Mouse (Mus musculus) forebrain, postnatal 0 days (tissue): ENCODE measurements around the gene Ankrd13a. TPM values are rescaled to one million over a fixed set of nuclear protein-coding genes. Genes with fewer than 3 reads are reported as not detected.

Source experiments
- ATAC-seq: fragments of 200-750 bp; cut with Nextera tagmentation; 2 replicates; pipeline ENCODE4 v1.8.0; 2017; ENCODE audit warnings: mild to moderate bottlenecking, moderate library complexity
- DNase-seq: peaks from one replicate; pipeline ENCODE4 v3.0.0-alpha.2; 2015
- H3K27ac ChIP-seq: fragments of 300-500 bp; sonication (generic); 2 replicates; pipeline ENCODE4 v1.5.1; 2014; ENCODE audit warnings: low read depth, mild to moderate bottlenecking, antibody characterized with exemption, low read length, moderate library complexity, mixed read lengths
- H3K27me3 ChIP-seq: fragments of 300-500 bp; sonication (generic); 2 replicates; pipeline ENCODE4 v1.6.1; 2014; ENCODE audit warnings: mild to moderate bottlenecking, low read length, mixed read lengths; ENCODE audit not compliant: insufficient read depth
- H3K36me3 ChIP-seq: fragments of 300-500 bp; sonication (generic); 2 replicates; pipeline ENCODE4 v1.6.1; 2014; ENCODE audit warnings: mild to moderate bottlenecking, moderate library complexity; ENCODE audit not compliant: insufficient read depth
- H3K4me1 ChIP-seq: fragments of 300-500 bp; sonication (generic); 2 replicates; pipeline ENCODE4 v1.6.1; 2014; ENCODE audit warnings: antibody characterized with exemption; ENCODE audit not compliant: insufficient read depth
- H3K4me2 ChIP-seq: fragments of 300-500 bp; sonication (generic); 2 replicates; pipeline ENCODE4 v1.6.1; 2014; ENCODE audit warnings: low read depth, mild to moderate bottlenecking, moderate library complexity
- H3K4me3 ChIP-seq: fragments of 300-500 bp; sonication (generic); 2 replicates; pipeline ENCODE4 v1.5.1; 2014; ENCODE audit warnings: low read depth, low read length, mixed read lengths
- H3K9ac ChIP-seq: fragments of 300-500 bp; sonication (generic); 2 replicates; pipeline ENCODE4 v1.6.1; 2014; ENCODE audit warnings: mild to moderate bottlenecking
- H3K9me3 ChIP-seq: fragments of 300-500 bp; sonication (generic); 2 replicates; pipeline ENCODE4 v1.6.1; 2016; ENCODE audit warnings: low read length
- CTCF ChIP-seq: sonication (generic); IDR thresholded peaks from 2 replicates; pipeline ENCODE4 v1.5.1; 2016; ENCODE audit warnings: antibody characterized with exemption, control low read depth, low read depth
- WGBS: fragments of 180-500 bp; shearing (Covaris S2); extraction: QIAGEN DNeasy Blood & Tissue Kit; methylation state at CpG from one replicate; pipeline ENCODE4 v1.1.7; 2014; 5-methylcytosine and 5-hydroxymethylcytosine counted together
- polyA plus RNA-seq: library from polyadenylated mRNA; unstranded; fragments of >200 nt; fragmentation: Nextera tagmentation; extraction: Ambion mirVana; gene quantifications from 2 replicates; pipeline ENCODE4 v1.2.1, GENCODE M21; 2015
- total RNA-seq: library from RNA; depleted of rRNA; stranded (reverse); fragments of >200 nt; gene quantifications from 2 replicates; pipeline ENCODE4 v1.2.3, GENCODE M21; 2014

The Ankrd13a gene
- total and polyA plus RNA-seq, 2 experiments from 2014 or later: 20.7 to 44.8 TPM

- Histone ChIP-seq H3K9ac (peak within 1 kb of the TSS; percentile 91), H3K36me3 (no peaks in the 10 kb centered on the region), H3K4me3 (peak within 1 kb of the TSS; percentile 100), H3K4me1 (peaks cover 23% of the 10 kb centered on the region; the same call in 1 of the 2 replicates), H3K27ac (peak within 1 kb of the TSS; percentile 97), H3K27me3 (no peaks in the 10 kb centered on the region), H3K9me3 (no peaks in the 10 kb centered on the region), H3K4me2 (peak within 1 kb of the TSS; percentile 94)
- no peak; the same call in 1 of the 2 replicates for TF ChIP-seq CTCF
- 0 out of 2 replicates have a peak, but pooled peaks have one; percentile 1 for ATAC-seq
- DNase-seq: peak; percentile 63
- WGBS: 2% methylated on average over 51 of the region's 63 CpGs
These were observed 841 bp downstream of the Ankrd13a start, which contains the start of gene Git2 for GRCm38 (mm10) chr5:114775056-114775979. Gene Git2 (minus strand): TSS chr5:114775517.

- Histone ChIP-seq H3K36me3 (no peaks in the 10 kb centered on the region), H3K9me3 (no peaks in the 10 kb centered on the region), H3K27ac (no peak overlapping the region), H3K27me3 (no peaks in the 10 kb centered on the region), H3K9ac (peak overlapping the region; percentile 91; the same call in 1 of the 2 replicates), H3K4me1 (peaks cover 23% of the 10 kb centered on the region; the same call in 1 of the 2 replicates), H3K4me3 (peak overlapping the region; percentile 100), H3K4me2 (peak overlapping the region; percentile 94)
- DNase-seq: no peak
- no peak for ATAC-seq
- no peak for TF ChIP-seq CTCF
- whole genome bisulfite sequencing: 37% methylated on average over 7 of the region's 7 CpGs
These were observed 1.7 kb downstream of the Ankrd13a start for GRCm38 (mm10) chr5:114776174-114776573.

- H3K9ac ChIP-seq: no peak overlapping the region
- ATAC-seq (no peak), DNase-seq (no peak)
- no peak overlapping the region for H3K4me3 ChIP-seq
- H3K36me3 ChIP-seq: no peaks in the 10 kb centered on the region
- TF ChIP-seq CTCF: no peak
- 75% methylated on average over 7 of the region's 7 CpGs for WGBS
- no peak overlapping the region for H3K27ac ChIP-seq
- H3K4me2 ChIP-seq: no peak overlapping the region
- H3K9me3 ChIP-seq: no peaks in the 10 kb centered on the region
- no peaks in the 10 kb centered on the region for H3K27me3 ChIP-seq
- peaks cover 12% of the 10 kb centered on the region; the same call in 1 of the 2 replicates for H3K4me1 ChIP-seq
These were observed 5.5 kb downstream of the Ankrd13a start for GRCm38 (mm10) chr5:114779956-114780489.

GRCm38 (mm10) chr5:114780912-114781311 lies 6.4 kb downstream of the Ankrd13a start:
- Histone ChIP-seq H3K4me3 (no peak overlapping the region), H3K4me2 (no peak overlapping the region), H3K27ac (no peak overlapping the region), H3K4me1 (peaks cover 11% of the 10 kb centered on the region; the same call in 1 of the 2 replicates), H3K27me3 (no peaks in the 10 kb centered on the region), H3K9ac (no peak overlapping the region), H3K36me3 (no peaks in the 10 kb centered on the region), H3K9me3 (no peaks in the 10 kb centered on the region)
- 81% methylated on average over 7 of the region's 7 CpGs for whole genome bisulfite sequencing
- ATAC-seq (no peak), DNase-seq (no peak)
- no peak for TF ChIP-seq CTCF

- Histone ChIP-seq H3K4me3 (no peak overlapping the region), H3K4me2 (no peak overlapping the region), H3K9me3 (no peaks in the 10 kb centered on the region), H3K27ac (no peak overlapping the region), H3K9ac (no peak overlapping the region), H3K36me3 (peaks cover 16% of the 10 kb centered on the region), H3K4me1 (no peaks in the 10 kb centered on the region), H3K27me3 (no peaks in the 10 kb centered on the region)
- ATAC-seq (no peak), DNase-seq (no peak)
- TF ChIP-seq CTCF: no peak
- 84% methylated on average over 9 of the region's 9 CpGs for WGBS
These were observed 8.5 kb downstream of the Ankrd13a start for GRCm38 (mm10) chr5:114782991-114783390.

GRCm38 (mm10) chr5:114783405-114784163 lies 9.1 kb downstream of the Ankrd13a start:
- Histone ChIP-seq H3K4me2 (no peak overlapping the region), H3K9ac (no peak overlapping the region), H3K27ac (no peak overlapping the region), H3K4me3 (no peak overlapping the region), H3K4me1 (no peaks in the 10 kb centered on the region), H3K36me3 (peaks cover 16% of the 10 kb centered on the region), H3K27me3 (no peaks in the 10 kb centered on the region), H3K9me3 (no peaks in the 10 kb centered on the region)
- no peak for TF ChIP-seq CTCF
- DNase-seq (no peak), ATAC-seq (no peak)
- WGBS: 85% methylated on average over 12 of the region's 12 CpGs
